Mouse (Mus musculus): Measurements from ENCODE around the gene Lrrc42. TPM values are rescaled to one million over a fixed set of nuclear protein-coding genes. Genes with fewer than 3 reads are reported as not detected.

Gene Lrrc42
- total RNA-seq (2022): 10 to 100 TPM in 1 of 4 experiments, 1 to 10 TPM in 3; 7.1 to 11.4 (median 8.4) TPM

DNA sequence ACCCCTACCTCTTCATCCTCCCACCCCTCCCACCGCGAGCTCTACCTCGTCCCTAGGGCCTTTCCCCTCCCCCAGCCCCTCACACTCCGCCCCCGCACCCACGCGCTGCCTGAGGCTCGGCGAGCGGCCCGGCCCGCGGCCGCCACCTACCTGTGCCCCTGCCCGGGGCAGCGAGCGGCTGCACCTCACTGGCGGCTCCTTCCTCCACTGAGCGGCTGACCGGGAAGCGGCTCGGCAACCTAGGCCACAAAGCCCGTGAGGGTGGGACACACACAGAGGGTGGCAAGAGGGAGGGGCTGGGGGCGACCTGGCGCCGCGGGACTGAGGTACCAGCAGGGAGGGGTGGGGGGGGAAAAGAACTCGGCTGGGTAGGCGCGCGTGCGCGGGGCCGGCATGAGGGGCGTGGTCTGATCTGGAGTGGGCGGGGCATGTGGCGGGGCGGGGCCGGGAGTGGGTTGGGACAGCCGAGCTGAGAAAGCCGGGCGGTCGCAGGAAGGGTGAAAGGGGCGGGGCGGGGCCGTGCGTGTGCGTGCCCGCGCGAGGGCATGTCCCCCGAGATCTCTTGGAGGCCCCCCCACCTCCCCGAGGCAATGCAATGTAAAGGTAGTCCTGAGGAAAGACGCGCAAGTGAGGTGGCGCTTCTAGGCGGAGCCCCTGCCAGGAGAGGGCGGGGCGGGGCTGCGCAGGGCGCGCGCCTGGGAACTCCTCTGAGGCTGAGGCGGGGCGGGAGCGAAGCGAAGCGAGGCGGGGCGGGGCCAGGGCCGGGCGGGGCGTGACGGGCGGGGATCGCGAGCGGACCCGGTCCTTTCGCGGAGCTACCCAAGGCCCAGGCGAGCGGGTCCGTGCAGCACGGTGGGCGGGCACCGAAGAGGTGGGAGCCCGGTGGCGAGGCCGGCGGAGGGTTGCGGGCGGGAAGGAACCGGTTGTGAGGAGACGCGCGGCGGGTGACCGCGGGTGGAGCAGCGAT lies at the start of gene Lrrc42, which contains the start of gene Hspb11:
TSS of gene Lrrc42 (minus strand) at position 408 of the 967 bp plus-strand sequence.
TSS of gene Hspb11 (plus strand) at position 469 of the 967 bp plus-strand sequence.
- peak; percentile 89 to 93 for DNase-seq (ENCODE audit: low spot score in 2 of 2)

GRCm38 (mm10) chr4:107302832-107303231 lies 49.5 kb upstream of the Lrrc42 start:
- DNase-seq (ENCODE audit: low spot score in 2 of 2): no peak

DNA sequence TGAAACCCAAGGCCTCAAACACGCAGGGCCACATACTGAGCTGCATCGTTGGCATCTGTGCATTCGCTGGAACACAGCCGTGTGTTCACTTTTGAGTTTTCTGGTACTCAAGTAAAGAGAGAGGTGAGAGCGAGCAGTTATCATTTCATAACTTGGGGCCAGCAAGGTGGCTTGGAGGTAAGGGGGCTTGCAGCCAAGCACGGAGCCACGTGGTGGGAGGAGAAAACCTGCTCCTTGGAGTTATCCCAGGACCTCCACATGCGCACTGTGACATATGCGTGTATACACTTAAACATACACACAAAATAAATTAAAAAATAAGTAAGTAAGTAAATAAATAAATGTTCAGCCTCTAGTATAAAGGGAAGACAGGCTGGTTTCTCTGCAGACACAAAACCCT lies 48.9 kb upstream of the Lrrc42 start:
- no peak for DNase-seq (ENCODE audit: low spot score in 2 of 2)

- DNase-seq (ENCODE audit: low spot score in 2 of 2): no peak
Observed at GRCm38 (mm10) chr4:107300902-107301555, 47.7 kb upstream of the Lrrc42 start.

DNA sequence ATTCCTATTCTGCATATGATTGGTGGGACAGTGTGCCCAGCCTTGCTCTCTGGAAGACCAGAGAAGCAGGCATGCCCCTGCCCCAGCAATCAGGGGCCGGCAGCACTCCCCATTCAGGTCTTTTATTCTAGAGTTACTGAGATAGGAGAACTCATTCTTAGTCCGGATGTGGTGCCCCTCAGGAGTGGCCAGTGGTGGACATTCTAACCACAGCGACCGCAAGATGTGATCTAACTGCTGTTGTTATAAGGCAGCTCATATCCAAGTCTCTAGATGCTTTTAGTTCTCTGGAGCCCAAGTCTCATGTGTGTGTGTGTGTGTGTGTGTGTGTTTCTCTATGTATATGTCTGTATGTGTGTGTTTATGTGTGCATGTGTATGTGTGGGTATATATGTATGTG lies 47.0 kb upstream of the Lrrc42 start:
- DNase-seq (ENCODE audit: low spot score in 2 of 2): no peak

DNA sequence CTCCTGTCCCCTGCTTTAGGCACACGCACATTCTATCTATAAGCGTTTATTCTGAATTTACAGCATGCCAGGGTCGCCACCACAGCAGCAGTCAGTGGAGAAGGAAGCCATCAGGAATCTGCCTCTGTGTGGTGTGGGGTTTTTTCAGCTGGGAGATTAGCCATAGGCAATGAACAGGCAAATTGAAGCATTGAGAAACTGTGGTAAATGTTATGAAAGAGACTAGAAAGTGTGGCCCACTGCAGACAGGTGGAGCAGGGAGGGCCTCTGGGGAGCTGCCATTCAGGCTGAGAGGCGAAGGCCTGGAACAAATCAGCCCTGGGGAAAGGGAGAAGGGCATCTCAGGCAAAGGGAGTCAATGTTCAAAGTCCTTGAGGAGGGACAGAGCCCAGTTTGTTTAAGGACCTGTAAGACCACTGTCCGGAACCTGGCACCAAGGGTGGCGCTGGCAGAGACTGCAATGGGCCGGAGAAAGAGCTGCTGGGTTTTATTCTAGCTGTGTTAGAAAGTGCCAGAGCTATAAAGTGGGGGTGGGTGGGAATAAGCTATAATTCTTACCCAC lies 46.5 kb upstream of the Lrrc42 start:
- DNase-seq (ENCODE audit: low spot score in 2 of 2): no peak

DNA sequence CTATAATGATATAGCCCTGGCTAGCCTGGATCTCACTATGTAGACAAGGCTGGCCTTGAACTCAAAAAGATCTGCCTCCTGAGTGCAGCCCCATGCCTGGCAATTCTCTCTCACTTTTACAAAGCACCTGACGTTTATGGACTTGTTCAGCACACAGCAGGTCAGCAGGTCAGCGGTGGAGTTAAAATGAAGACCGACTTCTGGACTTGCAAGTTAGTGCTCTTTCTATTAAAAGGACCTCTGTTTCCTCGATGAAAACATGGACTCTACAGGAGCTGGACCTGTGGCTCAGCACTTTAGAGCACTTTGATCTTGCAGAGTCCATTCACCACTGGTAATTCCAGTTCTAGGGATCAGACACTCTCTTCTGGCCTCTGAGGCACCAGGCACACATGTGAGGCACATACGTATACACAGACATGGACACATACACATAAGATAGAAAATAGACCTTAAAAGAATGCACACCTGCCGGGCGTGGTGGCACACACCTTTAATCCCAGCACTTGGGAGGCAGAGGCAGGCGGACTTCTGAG lies 44.8 kb upstream of the Lrrc42 start:
- no peak for DNase-seq (ENCODE audit: low spot score in 2 of 2)

- no peak for DNase-seq (ENCODE audit: low spot score in 2 of 2)
Observed at GRCm38 (mm10) chr4:107292273-107292662, 38.9 kb upstream of the Lrrc42 start.

- no peak for DNase-seq (ENCODE audit: low spot score in 2 of 2)
Observed at GRCm38 (mm10) chr4:107291611-107292272, 38.4 kb upstream of the Lrrc42 start.

DNA sequence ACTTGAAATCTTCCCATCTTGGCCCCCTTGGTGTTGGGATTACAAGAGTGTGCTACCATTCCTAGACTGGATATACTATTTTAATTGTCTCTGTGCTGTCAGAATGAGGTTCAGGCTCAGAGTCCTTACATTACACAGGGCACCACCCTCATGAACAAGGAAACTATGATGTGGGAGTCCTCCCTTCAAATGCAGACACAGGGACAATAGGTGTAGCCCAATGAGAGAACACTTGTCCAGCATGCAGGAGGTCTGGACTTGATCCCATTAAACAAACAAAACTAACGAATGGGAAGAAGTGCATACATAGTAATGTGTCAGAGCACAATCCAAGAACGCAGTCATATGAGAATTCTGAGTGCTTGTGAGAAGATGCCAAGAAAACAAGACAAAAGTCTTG lies 34.2 kb upstream of the Lrrc42 start:
- no peak for DNase-seq (ENCODE audit: low spot score in 2 of 2)

GRCm38 (mm10) chr4:107286386-107286785 lies 33.1 kb upstream of the Lrrc42 start:
- no peak for DNase-seq (ENCODE audit: low spot score in 2 of 2)

GRCm38 (mm10) chr4:107285446-107286200 lies 32.3 kb upstream of the Lrrc42 start:
- no peak for DNase-seq (ENCODE audit: low spot score in 2 of 2)

GRCm38 (mm10) chr4:107280843-107281475 lies 27.6 kb upstream of the Lrrc42 start:
- no peak for DNase-seq (ENCODE audit: low spot score in 2 of 2)

GRCm38 (mm10) chr4:107278188-107278707 lies 24.9 kb upstream of the Lrrc42 start:
- DNase-seq (ENCODE audit: low spot score in 2 of 2): no peak

DNA sequence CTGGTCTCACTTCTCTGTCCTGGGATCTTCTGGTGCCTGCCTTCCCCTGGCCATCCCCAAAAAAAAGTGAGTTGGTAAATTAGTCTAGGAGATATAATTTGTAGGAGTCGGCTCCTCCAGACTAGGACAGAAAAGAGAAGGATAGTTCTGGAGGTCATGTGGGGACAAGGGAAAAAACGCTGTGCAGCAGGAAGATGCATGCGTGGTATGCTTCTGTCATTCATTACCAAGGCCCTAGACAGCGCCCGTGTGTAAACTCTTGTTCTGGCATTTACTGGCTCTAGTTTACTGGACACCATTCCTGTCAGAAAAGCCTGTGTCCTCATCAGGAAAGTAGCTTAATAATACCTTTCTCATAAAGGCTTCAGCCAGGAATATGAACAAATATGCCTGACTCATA lies 21.2 kb upstream of the Lrrc42 start:
- no peak for DNase-seq (ENCODE audit: low spot score in 2 of 2)

DNA sequence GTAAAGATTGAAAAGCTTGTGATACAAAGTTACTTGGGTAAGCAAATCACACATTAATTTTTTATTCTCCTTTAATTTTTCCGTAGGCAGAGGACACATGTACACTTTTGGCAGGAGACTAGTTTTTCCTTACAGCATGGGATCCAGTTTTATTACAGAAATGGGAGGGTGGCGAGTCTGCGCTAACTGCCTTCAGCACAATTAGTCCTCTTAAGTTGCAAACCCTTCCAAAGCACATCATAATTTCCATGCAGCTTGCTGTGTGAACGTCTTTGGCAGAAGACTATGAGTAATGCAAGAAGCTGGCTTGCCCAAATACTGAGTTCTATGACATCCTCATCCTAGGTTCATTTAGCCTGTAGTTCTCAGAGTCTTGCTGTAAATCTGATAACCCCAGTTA lies 20.4 kb upstream of the Lrrc42 start:
- DNase-seq (ENCODE audit: low spot score in 2 of 2): no peak

DNA sequence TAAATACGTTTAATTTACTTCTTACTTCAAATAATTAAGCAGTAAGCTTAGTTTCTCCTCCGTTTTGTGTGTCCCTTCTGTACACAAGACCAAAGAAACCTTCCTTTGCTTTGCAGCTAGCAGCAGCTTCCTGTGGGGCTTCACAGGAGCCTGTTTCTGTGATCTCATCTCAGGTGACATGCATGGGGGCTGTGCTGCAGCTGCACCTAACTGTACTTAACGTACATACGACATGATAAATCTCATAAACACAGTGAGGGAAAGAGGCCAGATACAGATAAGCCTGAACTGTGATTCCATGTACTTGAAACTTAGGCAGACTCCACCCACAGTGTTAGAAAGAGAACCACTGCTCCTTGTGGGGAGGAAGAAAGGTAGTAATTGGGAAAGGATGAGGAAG lies 6.7 kb upstream of the Lrrc42 start:
- no peak for DNase-seq (ENCODE audit: low spot score in 2 of 2)

DNA sequence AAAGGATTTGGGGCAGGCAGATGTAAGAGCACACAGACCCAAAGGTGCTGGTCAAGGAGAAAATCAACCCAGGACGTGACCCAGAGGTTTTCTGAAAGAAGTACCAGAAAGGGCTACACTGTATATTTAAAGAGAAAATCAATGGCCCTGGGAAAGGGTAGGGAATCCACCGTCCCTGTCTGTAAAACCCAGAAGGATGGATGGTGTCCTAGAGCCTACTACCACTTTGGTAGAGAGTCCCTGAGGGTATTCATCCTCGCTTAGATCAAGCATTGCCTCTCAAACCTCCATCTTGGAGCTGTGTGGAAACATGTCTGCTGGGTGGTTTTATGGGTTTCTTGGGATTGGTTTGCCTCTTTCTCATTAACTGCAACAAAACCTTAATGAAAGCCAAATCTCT lies 1.1 kb upstream of the Lrrc42 start:
- no peak for DNase-seq (ENCODE audit: low spot score in 2 of 2)

DNA sequence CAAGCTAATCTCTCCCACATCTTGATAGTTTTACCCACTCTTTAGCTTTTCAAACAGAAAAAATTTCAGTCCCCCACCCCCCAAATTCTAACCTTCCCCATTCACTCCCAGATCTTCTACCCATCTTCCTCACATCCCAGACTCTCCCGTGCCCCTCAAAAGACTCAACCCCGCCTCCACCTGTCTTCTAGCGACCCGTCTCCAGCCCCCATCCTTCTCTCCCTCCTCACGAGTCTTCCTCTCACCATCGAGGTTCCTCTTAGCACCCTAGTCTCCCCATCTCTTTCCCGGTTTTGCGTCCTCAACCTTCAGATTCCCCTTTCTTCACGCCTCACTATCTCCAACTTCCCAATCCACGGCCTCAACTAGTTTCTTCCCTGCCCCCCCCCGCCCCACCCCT lies 810 bp downstream of the Lrrc42 start:
- no peak for DNase-seq (ENCODE audit: low spot score in 2 of 2)

DNA sequence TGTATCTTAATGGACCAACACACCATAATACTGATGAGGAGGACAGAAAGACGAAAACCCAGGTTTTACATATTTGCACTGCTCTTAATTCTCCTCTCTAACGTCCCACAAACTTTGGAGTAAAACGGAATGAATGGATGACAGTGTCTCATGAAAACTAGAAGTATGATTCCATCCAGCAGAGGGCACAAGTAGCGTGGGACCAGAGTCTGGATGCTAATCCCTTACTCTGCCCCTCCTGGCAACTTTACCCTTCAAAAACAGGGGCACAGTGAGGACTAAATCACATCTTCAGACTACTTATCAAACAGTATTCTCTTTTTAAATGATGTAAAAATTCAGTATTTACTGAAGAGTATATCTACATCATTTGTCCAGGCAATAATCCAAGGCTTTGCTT lies 2.8 kb downstream of the Lrrc42 start:
- no peak for DNase-seq (ENCODE audit: low spot score in 2 of 2)

All from gastrocnemius, adult 8-10 months (tissue).